Mouse (Mus musculus) cerebellum, adult 11-12 months (tissue): ENCODE data around the gene Nrcam.

Source experiments
- DNase-seq: peaks from one replicate; pipeline ENCODE4 v3.0.0; 2022

The Nrcam gene

DNA sequence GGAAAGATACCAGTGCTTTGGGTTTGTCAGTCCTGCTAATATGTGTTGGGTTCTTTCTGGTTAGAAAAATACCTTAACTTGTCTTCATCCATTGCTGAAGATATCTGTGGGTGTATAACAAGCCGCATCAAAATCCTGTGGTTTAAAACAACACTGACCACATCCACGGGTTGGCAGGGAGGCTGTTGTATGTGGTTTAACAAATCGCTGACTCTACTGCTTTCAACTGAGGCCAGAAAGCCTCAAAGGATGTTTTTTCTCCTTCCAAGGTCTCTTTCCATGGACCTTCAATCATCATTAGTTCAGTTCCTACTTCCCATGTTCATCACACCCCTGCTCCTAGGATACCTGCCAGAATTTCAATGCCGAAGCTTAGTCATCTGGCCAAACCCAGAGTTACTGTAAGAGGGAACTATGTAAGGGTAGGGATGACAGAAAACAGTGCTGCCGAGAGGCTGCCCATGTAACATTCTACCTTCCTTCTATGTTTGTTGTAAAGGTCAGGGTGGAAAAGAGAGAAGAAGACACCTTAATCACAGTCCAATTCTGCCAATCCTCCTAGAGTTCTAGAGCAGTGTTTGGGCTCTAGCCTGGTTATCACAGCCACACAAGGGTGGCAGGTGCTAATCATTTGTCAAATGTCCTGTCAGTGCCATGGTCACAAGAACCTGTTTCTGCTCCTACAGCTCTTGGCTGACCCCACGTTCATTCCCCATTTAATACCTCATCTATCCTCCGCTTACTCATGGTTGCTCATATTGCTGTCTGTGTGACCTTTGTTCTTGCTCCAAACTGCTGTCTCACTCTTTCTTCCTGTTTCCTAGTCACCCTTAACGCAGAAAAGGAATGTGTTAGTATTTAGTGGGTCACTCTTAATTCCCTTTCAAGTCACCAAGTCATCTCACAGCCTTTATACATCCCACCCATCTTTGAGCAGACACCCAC is 196.2 kb downstream of the Nrcam start:
- no peak for DNase-seq

DNA sequence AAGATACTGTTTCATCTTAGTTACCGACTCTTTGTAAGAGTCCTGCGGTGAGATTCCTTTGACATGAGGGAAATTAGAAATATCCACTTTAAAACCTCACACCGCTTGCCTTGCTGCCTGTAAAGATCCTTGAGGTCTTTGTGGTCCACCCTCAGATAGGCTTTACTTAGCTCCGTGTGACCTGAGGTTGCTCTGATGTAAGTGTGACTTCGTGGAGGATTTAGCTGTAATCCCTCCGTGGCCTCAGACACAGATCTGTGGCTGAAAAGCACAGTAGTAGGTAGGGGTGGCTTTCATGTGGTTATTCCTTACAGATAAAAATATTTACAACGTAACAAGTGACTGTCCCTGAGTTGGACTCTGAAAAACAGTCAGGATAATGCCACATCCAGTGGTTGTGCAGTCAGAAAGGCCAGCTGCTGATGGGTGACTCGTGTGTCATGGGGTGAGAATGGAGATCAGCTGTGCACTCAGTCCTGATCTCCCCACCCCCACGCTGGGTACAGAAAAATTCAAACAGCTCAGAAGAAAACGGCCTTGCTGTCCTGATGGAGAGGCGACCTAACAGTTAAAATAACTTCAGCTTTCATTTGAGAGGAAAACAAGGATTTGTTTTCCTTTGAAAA is 199.8 kb downstream of the Nrcam start:
- no peak for DNase-seq

GRCm38 (mm10) chr12:44532337-44533113 is 203.8 kb downstream of the Nrcam start:
- no peak for DNase-seq

- DNase-seq, result no peak
Observed at GRCm38 (mm10) chr12:44534100-44534633, 205.5 kb downstream of the Nrcam start.

- DNase-seq, result no peak
Observed at GRCm38 (mm10) chr12:44535623-44536022, 206.9 kb downstream of the Nrcam start.

DNA sequence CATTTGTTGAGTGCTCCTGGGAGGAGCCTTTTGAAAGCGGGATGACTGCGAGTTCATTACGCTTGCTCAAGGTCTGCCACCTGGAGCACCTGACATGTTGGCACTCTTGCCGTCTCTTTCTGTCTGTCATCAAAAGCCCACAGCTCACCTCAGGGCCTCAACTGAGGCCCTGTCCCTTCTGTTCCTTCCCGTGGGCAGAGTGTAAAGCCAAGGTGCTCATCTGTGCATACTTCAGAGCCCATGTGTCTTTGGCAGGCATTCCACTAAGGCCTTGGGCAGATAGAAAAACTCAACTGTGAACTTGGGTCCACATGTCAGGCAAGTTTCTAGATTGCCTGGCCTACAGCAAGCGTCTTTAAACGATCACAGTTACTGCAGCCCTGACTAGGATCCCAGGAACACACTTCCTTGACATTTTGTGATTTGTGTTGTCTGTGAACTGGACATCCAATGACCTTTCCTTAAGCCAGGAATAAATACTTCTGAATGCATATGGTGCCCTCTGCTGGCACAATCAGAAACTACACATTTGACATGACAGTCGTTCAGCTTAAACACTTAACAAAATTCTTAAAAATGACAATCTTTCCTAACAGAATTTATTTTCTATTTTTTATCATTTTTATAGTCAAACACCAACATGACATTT is 219.2 kb downstream of the Nrcam start:
- DNase-seq, result peak; percentile 77

DNA sequence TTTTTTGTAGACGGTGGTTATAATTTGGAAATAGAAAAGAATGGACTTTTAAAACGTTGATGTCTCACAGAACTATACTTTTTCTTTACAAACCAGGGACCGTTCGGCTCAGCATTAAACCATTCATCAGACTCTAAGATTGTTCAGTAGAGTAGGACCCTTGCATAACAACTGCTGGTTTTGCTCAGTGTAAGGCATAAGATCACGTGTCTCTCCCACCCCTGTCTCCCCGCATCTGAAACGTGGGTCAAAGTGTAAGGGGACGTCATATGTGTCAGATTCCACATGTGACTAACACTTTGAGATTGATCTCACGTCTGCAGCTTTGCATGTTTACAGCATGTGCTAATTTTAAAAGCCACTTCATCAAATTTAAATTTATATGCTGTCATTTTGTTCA is 219.8 kb downstream of the Nrcam start:
- DNase-seq, result no peak

DNA sequence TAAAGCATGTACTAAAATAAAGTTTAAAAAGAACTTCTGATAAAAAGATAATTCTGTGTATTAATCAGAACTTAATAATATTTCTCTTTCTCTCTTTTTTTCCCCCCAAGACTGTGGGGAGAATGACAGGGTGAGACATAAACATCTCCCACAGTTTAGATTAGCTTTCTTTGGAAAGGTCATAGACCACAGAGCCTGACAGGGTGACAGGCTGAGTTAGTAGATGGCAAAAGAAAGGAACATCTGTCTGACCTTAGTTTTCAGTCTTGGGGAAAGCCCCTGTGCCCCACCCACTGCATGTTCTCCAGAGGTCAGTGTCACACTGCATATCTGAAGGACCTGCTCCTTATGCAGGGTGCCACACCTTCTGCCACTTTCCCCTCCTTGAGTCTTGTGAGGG is 222.9 kb downstream of the Nrcam start:
- DNase-seq, result no peak

DNA sequence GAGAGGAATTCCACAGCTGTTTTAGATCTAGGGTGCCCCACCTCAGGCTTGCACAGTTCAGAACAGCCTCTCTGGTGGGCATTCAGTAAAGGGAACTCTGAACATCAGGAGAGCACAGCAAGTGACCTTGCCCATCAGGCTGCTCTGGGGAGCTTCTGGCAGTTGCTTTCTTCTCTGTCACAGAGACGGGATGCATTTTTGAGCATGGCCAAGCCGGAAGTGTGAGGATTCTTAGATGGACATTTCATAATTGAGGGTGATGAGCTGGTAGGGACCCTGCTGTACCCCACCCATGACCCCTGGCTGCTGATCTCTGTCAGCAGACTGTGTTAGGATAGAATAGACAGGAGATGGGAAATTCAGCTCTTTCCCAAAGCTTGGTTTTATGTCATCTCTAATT is 225.4 kb downstream of the Nrcam start:
- peak; percentile 30 for DNase-seq

GRCm38 (mm10) chr12:44554808-44555207 is 226.1 kb downstream of the Nrcam start:
- peak; percentile 91 for DNase-seq

- no peak for DNase-seq
Observed at GRCm38 (mm10) chr12:44560002-44560401, 231.3 kb downstream of the Nrcam start.

- no peak for DNase-seq
Observed at GRCm38 (mm10) chr12:44570070-44570469, 241.4 kb downstream of the Nrcam start.

- DNase-seq, result no peak
Observed at GRCm38 (mm10) chr12:44572664-44573063, 244.0 kb downstream of the Nrcam start.

DNA sequence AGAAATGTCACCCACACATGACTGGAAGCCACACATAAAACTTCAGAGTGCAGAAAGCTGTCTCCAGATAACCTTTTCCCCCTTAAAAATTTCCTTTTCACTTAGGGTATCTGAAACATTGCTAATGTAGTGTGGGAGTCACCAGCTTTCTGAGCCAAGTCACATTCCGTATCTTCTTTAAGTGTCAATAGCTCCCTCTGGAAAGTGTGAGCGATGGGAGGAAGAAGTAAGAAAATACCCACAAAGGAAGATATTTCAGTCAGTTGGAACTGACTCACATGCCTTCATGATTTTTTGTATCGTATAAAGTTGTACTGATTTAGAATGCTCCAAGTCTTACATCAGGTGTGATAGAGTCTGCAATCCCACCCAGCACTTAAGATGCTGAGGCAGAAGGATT is 245.5 kb downstream of the Nrcam start:
- no peak for DNase-seq

DNA sequence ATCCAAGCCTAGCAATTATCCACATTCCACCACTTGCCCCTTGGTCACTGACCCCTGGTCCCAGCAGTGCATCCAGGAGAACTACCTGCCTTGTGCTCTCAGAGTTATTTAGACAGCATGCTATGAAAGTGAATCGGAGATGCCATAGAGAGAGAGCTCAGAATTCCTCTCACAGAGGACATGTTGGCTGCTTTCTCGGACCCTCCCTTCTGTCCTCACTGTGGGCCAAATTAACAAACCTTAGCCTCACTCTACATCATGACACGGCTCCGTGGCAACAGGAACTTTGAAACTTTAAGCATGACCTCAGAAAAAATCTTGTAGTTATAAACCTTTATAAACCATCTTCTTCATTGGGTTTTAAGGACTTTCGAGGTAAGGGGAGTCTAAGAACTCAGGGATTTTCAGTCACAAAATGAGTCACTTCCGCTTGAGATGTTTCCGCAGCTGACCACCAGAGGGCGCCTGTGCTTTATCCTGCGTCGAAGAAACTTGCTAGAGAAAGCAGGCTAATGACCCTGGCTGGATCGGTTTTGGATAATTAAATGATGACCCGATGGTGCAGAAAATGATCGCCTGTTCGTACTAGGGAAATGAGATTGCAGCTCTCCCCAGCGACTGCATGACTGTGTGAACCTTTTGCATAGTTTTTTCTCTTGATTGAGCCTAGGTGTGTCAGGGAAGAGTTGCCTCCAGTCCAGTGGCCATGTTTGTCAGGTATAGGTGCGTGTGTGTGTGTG is 272.9 kb downstream of the Nrcam start:
- DNase-seq, result peak; percentile 35

- no peak for DNase-seq
Observed at GRCm38 (mm10) chr12:44602269-44602957, 273.7 kb downstream of the Nrcam start.

GRCm38 (mm10) chr12:44602958-44603331 is 274.3 kb downstream of the Nrcam start:
- no peak for DNase-seq

DNA sequence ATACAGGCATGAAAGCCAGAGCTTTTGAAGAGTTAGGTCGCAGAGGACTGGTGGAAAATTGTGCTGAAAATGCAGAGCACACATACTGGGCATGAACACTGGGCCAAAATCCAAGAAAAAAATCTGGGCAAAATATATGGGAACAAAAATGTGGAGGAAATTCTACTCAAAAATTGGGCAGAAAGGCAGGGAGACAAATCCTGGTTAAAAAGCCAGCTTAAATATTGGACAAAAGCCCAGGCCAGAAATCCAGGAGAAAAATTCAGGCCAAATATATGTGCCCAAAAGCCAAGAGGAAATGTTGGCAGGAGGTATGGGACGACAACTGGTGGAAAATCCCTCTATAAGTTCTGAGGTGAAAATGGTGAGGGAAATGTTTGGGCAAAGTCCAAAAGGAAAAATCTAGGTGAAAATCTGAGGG is 288.3 kb downstream of the Nrcam start:
- peak; percentile 46 for DNase-seq

GRCm38 (mm10) chr12:44617488-44617887 is 288.8 kb downstream of the Nrcam start:
- peak; percentile 31 for DNase-seq

- no peak for DNase-seq
Observed at GRCm38 (mm10) chr12:44639341-44639921, 310.7 kb downstream of the Nrcam start.

DNA sequence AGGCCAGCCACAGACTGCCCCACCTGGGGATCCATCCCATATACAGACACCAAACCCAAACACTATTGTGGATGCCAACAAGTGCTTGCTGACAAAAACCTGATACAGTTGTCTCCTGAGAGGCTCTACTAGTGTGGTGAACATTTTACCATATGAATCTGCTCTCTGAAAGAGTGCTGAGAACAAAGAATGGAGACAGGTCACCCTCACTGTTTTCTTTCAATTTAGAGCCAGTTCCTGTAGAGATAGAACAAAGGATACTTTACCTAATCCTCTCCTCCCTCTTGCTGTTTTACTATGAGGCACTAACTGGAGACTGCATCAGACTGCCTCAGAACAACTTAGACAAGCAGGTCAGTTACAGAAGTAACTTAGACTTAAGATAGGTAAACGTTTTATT is 311.9 kb downstream of the Nrcam start:
- no peak for DNase-seq
